Mouse (Mus musculus) frontal cortex, adult (tissue): ENCODE measurements around the gene Pts.

ENCODE experiments used
- ATAC-seq: cut with Nextera tagmentation; 2 replicates; pipeline ENCODE4 v1.9.2; 2017; ENCODE audit warnings: mild to moderate bottlenecking, moderate library complexity, mixed read lengths; ENCODE audit not compliant: low TSS enrichment

Pts gene

DNA sequence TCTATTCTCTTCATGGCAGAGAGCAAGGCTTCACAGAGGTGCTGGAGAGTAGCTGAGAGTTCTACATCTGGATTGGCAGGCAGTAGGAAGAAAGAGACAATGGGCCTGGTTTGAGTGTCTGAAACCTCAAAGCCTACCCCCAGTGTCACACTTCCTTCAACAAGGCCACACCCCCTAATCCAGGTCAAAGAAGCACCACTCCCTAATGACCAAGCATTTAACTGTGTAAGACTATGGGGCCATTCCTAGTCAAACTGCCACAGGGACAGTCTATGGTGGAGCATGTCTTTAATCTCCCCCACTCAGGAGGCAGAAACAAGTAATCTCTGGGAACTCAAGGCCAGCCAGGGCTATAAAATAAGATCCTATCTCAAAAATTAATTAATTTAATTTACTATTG, 37.7 kb downstream of the Pts start:
- ATAC-seq, result no peak

DNA sequence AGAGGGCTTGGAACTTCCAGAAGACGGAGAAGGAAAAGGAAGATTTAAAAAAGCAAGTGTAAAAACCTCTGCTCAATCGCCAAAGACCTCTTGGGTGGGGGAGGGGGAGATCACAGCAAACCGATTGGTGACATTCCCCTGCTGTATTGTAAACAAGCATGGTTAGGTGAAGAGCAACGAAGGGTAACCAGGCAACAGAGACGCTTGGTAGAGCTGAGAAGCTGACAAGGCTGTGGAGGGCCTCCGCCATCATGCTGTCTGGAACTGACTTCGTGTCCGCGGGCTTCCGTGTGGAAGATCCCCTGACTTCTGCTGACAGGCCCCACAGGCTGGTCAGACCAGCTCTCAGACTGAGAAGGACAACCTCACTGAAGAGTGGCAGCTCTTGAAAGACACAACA, 43.0 kb downstream of the Pts start:
- ATAC-seq, result no peak

DNA sequence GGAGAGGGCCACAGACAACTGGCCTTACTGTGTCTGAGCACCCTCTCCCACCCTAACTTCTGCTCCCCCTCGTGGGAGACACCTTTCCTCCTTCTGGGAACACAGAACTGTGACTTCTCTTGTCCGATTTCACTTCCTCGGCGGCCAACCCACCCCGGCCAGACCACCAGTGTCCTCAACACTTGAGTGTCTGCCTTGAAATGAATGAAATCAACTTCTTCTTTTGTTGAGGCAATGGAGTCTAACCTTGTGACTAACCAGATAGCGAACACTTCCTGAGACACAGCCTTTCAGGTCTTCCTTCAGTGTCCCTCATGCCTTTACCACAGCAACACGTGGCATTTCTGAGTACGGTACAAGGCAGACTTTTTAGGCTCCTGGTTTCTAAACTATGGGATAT, 45.8 kb downstream of the Pts start:
- no peak for ATAC-seq

DNA sequence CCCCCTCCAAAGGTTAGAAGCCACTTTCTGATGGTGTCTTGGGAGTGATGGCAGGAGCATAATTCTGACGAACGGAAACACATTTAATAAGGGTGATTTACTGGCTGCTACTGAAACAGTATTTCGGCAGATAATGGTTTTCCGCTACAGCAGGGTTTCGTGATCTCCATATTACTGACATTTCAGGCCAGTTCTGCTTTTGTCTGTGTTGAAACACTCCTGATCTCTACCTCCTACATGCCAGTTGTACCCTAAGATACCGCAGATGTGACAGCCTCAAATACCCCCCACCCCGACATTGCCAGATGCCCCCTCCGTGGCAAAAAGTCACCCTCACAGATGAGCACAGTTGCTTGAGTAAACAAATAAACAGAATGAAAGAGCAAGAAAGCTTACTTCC, 49.0 kb downstream of the Pts start:
- no peak for ATAC-seq

DNA sequence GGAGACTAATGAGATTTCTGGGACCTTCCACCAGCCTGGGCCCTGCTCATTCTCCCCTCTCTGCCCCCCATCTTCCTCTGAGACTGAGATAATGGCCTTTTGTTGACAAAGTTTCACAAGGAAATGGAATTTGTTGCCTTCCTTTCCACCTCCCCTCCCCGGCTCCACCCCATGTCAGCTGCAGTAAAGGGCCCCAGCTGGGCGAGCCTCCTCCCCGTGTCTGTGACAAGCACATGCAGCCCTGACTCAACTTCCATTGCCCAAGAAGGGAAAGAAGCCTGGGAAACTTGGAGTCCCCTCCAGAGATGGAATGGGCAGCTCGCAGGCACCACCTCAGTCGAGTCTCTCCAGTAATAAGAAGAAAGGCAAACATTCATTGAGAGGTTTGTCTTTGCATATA, 49.7 kb downstream of the Pts start:
- no peak for ATAC-seq

DNA sequence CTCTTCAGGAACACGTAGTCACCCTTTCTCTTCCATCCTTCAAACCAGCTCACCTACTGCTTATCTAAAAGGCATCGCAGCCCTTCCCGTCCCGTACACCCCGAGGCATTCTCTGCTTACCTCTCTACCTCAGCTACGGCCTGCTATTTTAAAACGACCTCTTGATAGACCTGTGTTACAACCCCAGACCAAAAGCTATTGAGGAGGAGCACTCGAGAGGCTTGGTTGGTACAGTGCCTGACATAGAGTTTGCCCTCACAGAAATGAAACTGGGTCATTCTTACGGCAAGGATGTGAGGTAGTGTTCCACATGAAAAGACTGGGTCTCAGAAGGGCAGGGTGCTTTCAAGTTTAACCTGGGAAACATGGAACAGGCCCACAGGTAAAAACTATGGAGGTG, 51.3 kb downstream of the Pts start:
- ATAC-seq, result no peak

DNA sequence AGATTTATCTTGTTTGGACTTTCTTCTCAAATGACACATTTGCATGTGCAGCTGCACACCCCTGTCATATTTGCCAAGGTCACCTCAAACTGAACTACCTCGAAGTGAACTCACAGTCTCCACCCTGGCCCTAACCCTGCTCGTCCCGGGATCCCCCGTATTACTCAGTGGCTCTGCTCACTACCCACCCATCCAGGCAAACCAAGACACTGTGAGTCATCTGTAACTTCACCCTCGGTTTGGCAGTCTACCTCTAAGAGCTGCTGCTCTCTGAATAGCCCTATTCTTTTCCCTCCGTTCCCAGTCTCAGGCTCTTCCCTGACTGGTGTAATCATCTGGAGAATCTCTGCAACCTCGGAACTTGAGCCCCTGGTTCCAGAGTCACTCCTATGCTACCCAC, 51.9 kb downstream of the Pts start:
- ATAC-seq, result peak; percentile 72; the same call in 1 of the 2 replicates

DNA sequence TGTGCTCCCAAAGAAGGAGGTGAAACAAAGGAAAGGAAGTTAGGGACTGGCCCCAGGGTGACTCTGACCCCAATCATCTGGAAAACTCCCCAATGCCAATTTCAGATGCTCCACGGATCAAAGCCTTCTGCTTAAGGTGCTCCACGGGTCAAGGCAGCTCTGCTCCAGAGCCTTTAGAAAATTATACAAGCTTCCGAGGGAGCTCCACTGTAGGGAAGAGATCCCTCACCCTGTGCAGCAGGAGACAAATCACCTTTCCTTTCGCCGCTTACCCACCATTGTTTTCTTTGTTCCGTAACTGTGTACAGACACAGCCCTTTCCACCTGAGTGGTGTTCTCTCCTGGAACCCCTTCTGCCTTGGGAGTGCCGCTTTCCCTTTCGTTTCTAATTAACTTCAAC, 52.8 kb downstream of the Pts start:
- ATAC-seq, result no peak

DNA sequence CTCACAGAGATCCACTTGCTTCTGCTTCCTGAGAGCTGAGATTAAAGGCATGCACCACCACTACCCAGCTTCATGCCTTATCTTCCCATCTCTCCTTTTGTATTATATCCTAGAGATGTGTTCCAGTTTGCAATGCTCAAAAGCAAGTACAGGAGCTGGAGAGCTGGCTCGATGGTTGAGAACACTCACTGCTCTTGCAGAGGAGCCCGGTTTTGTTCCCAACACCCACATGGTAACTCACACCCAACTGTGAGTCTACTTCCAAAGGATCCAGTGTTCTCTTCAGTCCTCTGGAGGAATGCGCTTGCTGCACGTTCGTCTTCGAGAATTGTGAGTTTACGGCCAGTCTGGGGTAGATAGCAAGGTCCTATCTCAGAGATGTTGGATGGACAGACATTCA, 53.2 kb downstream of the Pts start:
- peak; percentile 83 for ATAC-seq
